Mouse (Mus musculus) intestine, postnatal 0 days (tissue): ENCODE results near the gene Rnf220. TPM values are rescaled to one million over a fixed set of nuclear protein-coding genes. Genes with fewer than 3 reads are reported as not detected.
A peak's percentile ranks its signal among the peaks of the same experiment; 100 is the strongest.

ENCODE experiments used
- ATAC-seq: fragments of 200-750 bp; cut with Nextera tagmentation; 2 replicates; pipeline ENCODE4 v1.8.0; 2017; ENCODE audit warnings: mild to moderate bottlenecking, moderate TSS enrichment, moderate library complexity
- H3K27ac ChIP-seq: fragments of 300-500 bp; sonication (generic); 2 replicates; pipeline ENCODE4 v1.5.1; 2014; ENCODE audit warnings: mild to moderate bottlenecking, low read depth, low read length, moderate library complexity
- H3K27me3 ChIP-seq: fragments of 300-500 bp; sonication (generic); replicated peaks from 2 replicates; pipeline ENCODE4 v1.6.1; 2014; ENCODE audit warnings: low read length, mixed read lengths; ENCODE audit not compliant: control insufficient read depth, insufficient read depth
- H3K36me3 ChIP-seq: fragments of 300-500 bp; sonication (generic); 2 replicates; pipeline ENCODE4 v1.6.1; 2014; ENCODE audit warnings: mild to moderate bottlenecking, moderate library complexity; ENCODE audit not compliant: control insufficient read depth, insufficient read depth
- H3K4me1 ChIP-seq: fragments of 300-500 bp; sonication (generic); replicated peaks from 2 replicates; pipeline ENCODE4 v1.6.1; 2014; ENCODE audit warnings: antibody characterized with exemption, low read length, mixed read lengths; ENCODE audit not compliant: control insufficient read depth, insufficient read depth
- H3K4me2 ChIP-seq: fragments of 300-500 bp; sonication (generic); replicated peaks from 2 replicates; pipeline ENCODE4 v1.6.1; 2014; ENCODE audit warnings: low read depth, mild to moderate bottlenecking, moderate library complexity
- H3K4me3 ChIP-seq: fragments of 300-500 bp; sonication (generic); 2 replicates; pipeline ENCODE4 v1.5.1; 2014; ENCODE audit warnings: low read depth, low read length
- H3K9ac ChIP-seq: fragments of 300-500 bp; sonication (generic); 2 replicates; pipeline ENCODE4 v1.6.1; 2014; ENCODE audit warnings: mild to moderate bottlenecking, low read depth, low read length
- H3K9me3 ChIP-seq: fragments of 300-500 bp; sonication (generic); 2 replicates; pipeline ENCODE4 v1.6.1; 2016; ENCODE audit warnings: mixed run types; ENCODE audit not compliant: control insufficient read depth
- CTCF ChIP-seq: sonication (generic); IDR thresholded peaks from 2 replicates; pipeline ENCODE4 v1.5.1; 2016; ENCODE audit warnings: low read depth, mild to moderate bottlenecking, control low read depth, antibody characterized with exemption, moderate library complexity
- WGBS: fragments of 180-500 bp; shearing (Covaris S2); extraction: QIAGEN DNeasy Blood & Tissue Kit; methylation state at CpG from one replicate; pipeline ENCODE4 v1.1.7; 2014; 5-methylcytosine and 5-hydroxymethylcytosine counted together
- polyA plus RNA-seq: library from polyadenylated mRNA; unstranded; fragments of >200 nt; fragmentation: Nextera tagmentation; extraction: Ambion mirVana; gene quantifications from 2 replicates; pipeline ENCODE4 v1.2.1, GENCODE M21; 2015

Rnf220 gene
- polyA plus RNA-seq, result 35.6 and 35.9 TPM in 2 replicates

GRCm38 (mm10) chr4:117496482-117497165 lies at the start of gene Rnf220:
TSS of gene Rnf220 (minus strand) at chr4:117497052.
- peaks cover 81% of the 10 kb centered on the region for H3K27me3 ChIP-seq
- 0 out of 2 replicates have a peak, but pooled peaks have one; percentile 19 for ATAC-seq
- TF ChIP-seq CTCF, result peak; percentile 34
- under 1% methylated on average over 42 of the region's 42 CpGs for WGBS
- no peak within 1 kb of the TSS for H3K27ac ChIP-seq
- H3K4me1 ChIP-seq, result peaks cover 13% of the 10 kb centered on the region
- peak within 1 kb of the TSS; percentile 79 for H3K4me2 ChIP-seq
- H3K9me3 ChIP-seq, result no peaks in the 10 kb centered on the region
- H3K4me3 ChIP-seq, result peak within 1 kb of the TSS; percentile 50
- H3K9ac ChIP-seq, result peak within 1 kb of the TSS; percentile 31; the same call in 1 of the 2 replicates
- no peaks in the 10 kb centered on the region for H3K36me3 ChIP-seq

GRCm38 (mm10) chr4:117546616-117547015 lies 49.8 kb upstream of the Rnf220 start:
- Histone ChIP-seq H3K4me2 (no peak overlapping the region), H3K27me3 (no peaks in the 10 kb centered on the region), H3K4me1 (peaks cover 5% of the 10 kb centered on the region; the same call in 1 of the 2 replicates), H3K36me3 (no peaks in the 10 kb centered on the region), H3K9me3 (no peaks in the 10 kb centered on the region), H3K9ac (no peak overlapping the region), H3K27ac (no peak overlapping the region), H3K4me3 (no peak overlapping the region)
- 88% methylated on average over 6 of the region's 6 CpGs for WGBS
- no peak for ATAC-seq
- no peak for TF ChIP-seq CTCF

GRCm38 (mm10) chr4:117545448-117545847 lies 48.6 kb upstream of the Rnf220 start:
- Histone ChIP-seq H3K9me3 (no peaks in the 10 kb centered on the region), H3K9ac (no peak overlapping the region), H3K4me1 (no peaks in the 10 kb centered on the region; the same call in 1 of the 2 replicates), H3K4me3 (no peak overlapping the region), H3K36me3 (no peaks in the 10 kb centered on the region), H3K4me2 (no peak overlapping the region), H3K27me3 (no peaks in the 10 kb centered on the region), H3K27ac (no peak overlapping the region)
- WGBS, result 90% methylated on average over 3 of the region's 3 CpGs
- ATAC-seq, result no peak
- TF ChIP-seq CTCF, result no peak

GRCm38 (mm10) chr4:117540571-117540970 lies 43.7 kb upstream of the Rnf220 start:
- no peak for ATAC-seq
- Histone ChIP-seq H3K36me3 (no peaks in the 10 kb centered on the region), H3K9me3 (no peaks in the 10 kb centered on the region), H3K27me3 (no peaks in the 10 kb centered on the region), H3K4me1 (no peaks in the 10 kb centered on the region), H3K4me3 (no peak overlapping the region), H3K27ac (no peak overlapping the region), H3K4me2 (no peak overlapping the region), H3K9ac (no peak overlapping the region)
- WGBS, result 61% methylated on average over 5 of the region's 5 CpGs
- TF ChIP-seq CTCF, result no peak

GRCm38 (mm10) chr4:117539329-117539980 lies 42.6 kb upstream of the Rnf220 start:
- Histone ChIP-seq H3K4me1 (no peaks in the 10 kb centered on the region), H3K9me3 (no peaks in the 10 kb centered on the region), H3K27ac (no peak overlapping the region), H3K27me3 (no peaks in the 10 kb centered on the region), H3K4me3 (no peak overlapping the region), H3K4me2 (no peak overlapping the region), H3K9ac (no peak overlapping the region), H3K36me3 (no peaks in the 10 kb centered on the region)
- no peak for ATAC-seq
- 71% methylated on average over 8 of the region's 8 CpGs for WGBS
- no peak for TF ChIP-seq CTCF

DNA sequence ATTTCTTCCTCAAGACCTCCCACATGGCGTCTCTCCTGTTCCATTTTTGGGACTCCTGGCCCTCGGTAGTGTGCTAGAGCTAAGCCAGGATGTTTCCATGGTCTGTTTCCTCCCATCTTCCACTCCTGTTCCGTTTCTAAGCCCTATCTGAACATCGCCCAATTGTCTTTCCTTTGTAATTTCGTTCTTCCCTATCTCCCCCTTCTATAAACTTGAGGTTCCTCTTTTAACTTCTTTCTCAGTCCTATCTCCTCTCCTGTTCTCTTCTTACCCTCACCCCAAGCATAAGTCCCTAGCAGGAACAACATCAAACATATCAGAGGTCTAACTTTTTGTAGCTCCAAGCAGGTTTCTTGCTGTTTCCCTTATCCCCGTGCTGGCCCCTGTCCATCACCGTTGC lies 40.1 kb upstream of the Rnf220 start:
- H3K27ac ChIP-seq, result no peak overlapping the region
- H3K9ac ChIP-seq, result no peak overlapping the region
- no peak for TF ChIP-seq CTCF
- WGBS, result 84% methylated on average over 7 of the region's 7 CpGs
- H3K9me3 ChIP-seq, result no peaks in the 10 kb centered on the region
- H3K36me3 ChIP-seq, result no peaks in the 10 kb centered on the region
- no peak for ATAC-seq
- H3K27me3 ChIP-seq, result no peaks in the 10 kb centered on the region
- H3K4me2 ChIP-seq, result no peak overlapping the region
- no peak overlapping the region for H3K4me3 ChIP-seq
- no peaks in the 10 kb centered on the region for H3K4me1 ChIP-seq
